Mouse (Mus musculus): ENCODE data around the gene Tceal6.
"Not testable (repeated sequence)": the region's sequence is repeated elsewhere in the genome, so short reads cannot be mapped to it uniquely, and the experiment has no call there.

The Tceal6 gene

DNA sequence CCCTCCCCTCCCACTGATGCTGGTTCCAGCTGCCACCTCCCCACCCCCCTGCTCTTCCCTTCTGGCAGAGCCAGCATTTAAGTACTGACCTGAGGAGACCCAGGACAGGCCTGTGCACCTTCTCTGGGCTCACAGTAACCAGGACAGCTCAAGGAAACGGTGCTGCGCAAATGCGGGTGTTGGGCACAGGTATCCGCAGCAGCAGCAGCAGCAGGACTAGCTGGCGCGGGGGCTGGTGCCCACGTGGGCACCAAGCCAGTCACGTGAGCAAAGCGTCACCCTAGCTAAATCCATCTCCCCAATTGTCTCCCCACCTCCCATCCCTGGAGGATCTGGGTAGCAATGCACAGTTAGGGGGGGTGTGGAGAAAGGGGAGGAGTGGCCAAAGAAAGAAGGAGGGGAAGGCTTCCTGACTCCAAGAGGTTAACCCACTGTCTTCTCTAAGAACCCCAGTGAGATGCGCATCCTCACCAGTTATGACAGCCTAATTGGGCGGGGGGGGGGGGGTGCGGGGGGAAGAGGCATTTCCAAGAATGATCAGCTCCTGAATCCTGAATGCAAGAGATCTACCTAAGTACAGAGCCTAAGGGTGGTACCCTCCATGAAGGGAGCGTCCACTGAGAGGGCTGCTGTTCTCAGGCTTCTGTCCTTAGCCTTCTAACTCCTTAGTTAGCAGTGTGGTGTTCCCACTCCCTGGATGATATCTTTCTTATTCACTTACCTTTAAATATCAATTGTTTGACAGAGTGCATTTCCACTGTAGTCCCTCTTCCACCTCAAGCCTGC, at the start of gene Tceal6:
Gene Tceal6, minus strand, starts transcription at position 252 of the 786 bp plus-strand sequence.
- DNase-seq (ENCODE audit: low spot score) = no peak

GRCm38 (mm10) chrX:135209773-135210435, 583 bp downstream of the Tceal6 start:
- DNase-seq (ENCODE audit: low spot score) = not testable (repeated sequence)

DNA sequence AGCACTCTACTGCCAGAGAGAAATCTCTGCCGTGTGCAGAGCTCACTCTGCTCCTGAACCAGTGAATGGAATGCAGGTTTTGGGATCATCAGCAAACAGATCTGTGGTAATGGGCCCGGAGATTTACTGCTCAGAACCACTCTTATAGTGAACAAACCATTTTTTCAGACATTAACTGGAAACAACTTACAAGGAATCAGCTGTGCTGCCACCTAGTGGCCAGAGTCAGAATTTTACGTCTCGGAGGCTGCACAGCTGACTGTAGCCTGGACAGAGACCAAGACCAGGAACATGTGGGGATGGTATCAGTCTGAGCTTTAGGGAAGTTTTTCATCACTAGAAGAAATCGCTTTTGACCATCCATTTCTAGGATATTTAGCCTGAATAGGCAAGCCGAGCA, 20.6 kb downstream of the Tceal6 start:
- DNase-seq (ENCODE audit: low spot score) = not testable (repeated sequence)

DNA sequence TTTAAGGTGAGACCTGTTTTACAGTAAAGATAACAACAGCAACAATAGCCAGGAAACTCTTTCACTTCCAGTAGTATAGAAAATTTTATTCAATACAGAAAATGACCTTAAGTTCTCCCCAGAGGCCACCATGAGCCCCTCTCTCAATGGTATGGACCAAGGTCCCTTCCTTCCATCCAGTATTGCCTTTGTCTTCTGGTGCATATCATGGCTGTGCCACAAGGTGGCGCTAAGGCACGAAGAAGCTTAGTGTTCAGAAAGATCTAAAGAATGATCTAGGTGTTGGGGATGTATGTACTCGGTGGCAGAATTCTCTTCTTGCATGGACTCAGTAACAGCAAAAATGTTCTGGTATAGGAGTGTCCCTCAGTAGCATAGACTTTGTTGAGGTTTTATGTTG, 21.8 kb downstream of the Tceal6 start:
- not testable (repeated sequence) for DNase-seq (ENCODE audit: low spot score)

- DNase-seq (ENCODE audit: low spot score) = not testable (repeated sequence)
These were observed 33.0 kb downstream of the Tceal6 start, which contains the start of gene Gm15023 for GRCm38 (mm10) chrX:135177532-135177931. Gm15023 (minus strand) TSS chrX:135177632.
